Mouse (Mus musculus) left cerebral cortex, postnatal 14 days (tissue): ENCODE results near the gene Ints11. TPM values are rescaled to one million over a fixed set of nuclear protein-coding genes. Genes with fewer than 3 reads are reported as not detected.

Source experiments
- DNase-seq, 2 experiments: peaks; one replicate each; pipeline ENCODE4 v3.0.0; 2021 to 2022; ENCODE audit warnings: low spot score in 2 of 2, mixed read lengths in 1 of 2
- intact Hi-C: fragments of 180-260 bp; cut with DNase I; formaldehyde crosslinking; loops from one replicate; pipeline ENCODE4 v1.15.1; 2025
- total RNA-seq, 2 experiments: library from RNA; stranded (reverse); gene quantifications; 2 replicates each; pipeline ENCODE4 v1.2.3; 2021

The Ints11 gene
- total RNA-seq, 2 experiments from 2014 or later, result 34.4 to 38.4 TPM

GRCm38 (mm10) chr4:155888181-155888580, 18.8 kb downstream of the Ints11 start:
- DNase-seq, result no peak
- intact Hi-C loops, result no loop called here

GRCm38 (mm10) chr4:155889316-155889715, 20.0 kb downstream of the Ints11 start:
- intact Hi-C loops, result no loop called here
- no peak for DNase-seq

GRCm38 (mm10) chr4:155891011-155891471, 21.7 kb downstream of the Ints11 start:
- intact Hi-C loops, result no loop called here
- no peak for DNase-seq

GRCm38 (mm10) chr4:155891551-155892001, 22.2 kb downstream of the Ints11 start, which contains the start of the genes Pusl1 and Acap3:
TSS of gene Pusl1 (minus strand) at chr4:155891781.
TSS of gene Acap3 (plus strand) at chr4:155891822.
- intact Hi-C loops, result loop anchor here (2.0 kb wide), 1 partner anchor 51 kb away; the partner anchor contains the start of gene Ube2j2
- peak; percentile 98 for DNase-seq

- intact Hi-C loops, result loop anchor here (2.0 kb wide), 1 partner anchor 51 kb away; the partner anchor contains the start of gene Ube2j2
- DNase-seq, result peak; percentile 83 to 84
Observed at GRCm38 (mm10) chr4:155892017-155892416, 22.7 kb downstream of the Ints11 start.

- intact Hi-C loops, result loop anchor here (2.0 kb wide), 1 partner anchor 50 kb away; the partner anchor contains the start of gene Ube2j2
- peak in 1 of 2 experiments; percentile 29 for DNase-seq
Observed at GRCm38 (mm10) chr4:155892438-155893211, 23.3 kb downstream of the Ints11 start.

GRCm38 (mm10) chr4:155893212-155893690, 23.9 kb downstream of the Ints11 start:
- intact Hi-C loops, result loop anchor here (2.0 kb wide), 1 partner anchor 50 kb away; the partner anchor contains the start of gene Ube2j2
- peak; percentile 4 to 65 for DNase-seq

- intact Hi-C loops, result no loop called here
- peak; percentile 77 to 83 for DNase-seq
Observed at GRCm38 (mm10) chr4:155894311-155894881, 25.1 kb downstream of the Ints11 start.

GRCm38 (mm10) chr4:155895216-155895615, 25.9 kb downstream of the Ints11 start:
- intact Hi-C loops, result no loop called here
- peak; percentile 87 to 89 for DNase-seq

GRCm38 (mm10) chr4:155895826-155896225, 26.5 kb downstream of the Ints11 start:
- intact Hi-C loops, result no loop called here
- DNase-seq, result peak in 1 of 2 experiments; percentile 2

GRCm38 (mm10) chr4:155896461-155896860, 27.1 kb downstream of the Ints11 start:
- DNase-seq, result no peak
- intact Hi-C loops, result no loop called here

GRCm38 (mm10) chr4:155898318-155898717, 29.0 kb downstream of the Ints11 start:
- intact Hi-C loops, result no loop called here

GRCm38 (mm10) chr4:155899355-155899754, 30.0 kb downstream of the Ints11 start:
- intact Hi-C loops, result no loop called here
- peak; percentile 2 for DNase-seq

More at GRCm38 (mm10) chr4:155898318-155898717, 29.0 kb downstream of the Ints11 start:
- no peak for DNase-seq

- intact Hi-C loops, result loop anchor here (2.0 kb wide), 1 partner anchor 42 kb away; the partner anchor contains the start of gene Ube2j2
- peak; percentile 55 to 70 for DNase-seq
Observed at GRCm38 (mm10) chr4:155901205-155901604, 31.9 kb downstream of the Ints11 start.

GRCm38 (mm10) chr4:155903246-155903645, 33.9 kb downstream of the Ints11 start:
- peak in 1 of 2 experiments; percentile 2 for DNase-seq
- intact Hi-C loops, result no loop called here

- intact Hi-C loops, result no loop called here
Observed at GRCm38 (mm10) chr4:155904318-155905102, 35.2 kb downstream of the Ints11 start.

GRCm38 (mm10) chr4:155905634-155906033, 36.3 kb downstream of the Ints11 start:
- peak in 1 of 2 experiments; percentile 0 for DNase-seq
- intact Hi-C loops, result no loop called here

More at GRCm38 (mm10) chr4:155904318-155905102, 35.2 kb downstream of the Ints11 start:
- peak; percentile 51 to 81 for DNase-seq

GRCm38 (mm10) chr4:155906125-155906524, 36.8 kb downstream of the Ints11 start:
- intact Hi-C loops, result no loop called here
- DNase-seq, result peak in 1 of 2 experiments; percentile 2

GRCm38 (mm10) chr4:155907003-155907402, 37.7 kb downstream of the Ints11 start:
- intact Hi-C loops, result no loop called here
- DNase-seq, result peak; percentile 2 to 4
